Mouse (Mus musculus) midbrain, embryonic 16.5 days (tissue): ENCODE measurements around the gene Zfp653. TPM values are rescaled to one million over a fixed set of nuclear protein-coding genes. Genes with fewer than 3 reads are reported as not detected.

Experiments used
- ATAC-seq: fragments of 200-750 bp; cut with Nextera tagmentation; 2 replicates; pipeline ENCODE4 v1.8.0; 2017; ENCODE audit warnings: moderate TSS enrichment
- H3K27ac ChIP-seq: fragments of 300-500 bp; sonication (generic); 2 replicates; pipeline ENCODE4 v1.5.1; 2014; ENCODE audit warnings: mild to moderate bottlenecking, low read length, mixed read lengths
- H3K27me3 ChIP-seq: fragments of 300-500 bp; sonication (generic); 2 replicates; pipeline ENCODE4 v1.6.1; 2014; ENCODE audit warnings: low read depth, low read length, mixed read lengths; ENCODE audit not compliant: control insufficient read depth, insufficient read depth
- H3K36me3 ChIP-seq: fragments of 300-500 bp; sonication (generic); 2 replicates; pipeline ENCODE4 v1.6.1; 2014; ENCODE audit warnings: mild to moderate bottlenecking, low read length, moderate library complexity, mixed read lengths; ENCODE audit not compliant: control insufficient read depth, insufficient read depth
- H3K4me1 ChIP-seq: fragments of 300-500 bp; sonication (generic); 2 replicates; pipeline ENCODE4 v1.6.1; 2014; ENCODE audit warnings: mild to moderate bottlenecking, low read length, mixed read lengths; ENCODE audit not compliant: control insufficient read depth, insufficient read depth
- H3K4me2 ChIP-seq: fragments of 300-500 bp; sonication (generic); 2 replicates; pipeline ENCODE4 v1.6.1; 2014; ENCODE audit warnings: mild to moderate bottlenecking, low read length, mixed read lengths
- H3K4me3 ChIP-seq: fragments of 300-500 bp; sonication (generic); 2 replicates; pipeline ENCODE4 v1.5.1; 2014; ENCODE audit warnings: low read depth, mild to moderate bottlenecking, low read length, moderate library complexity, mixed read lengths
- H3K9ac ChIP-seq: fragments of 300-500 bp; sonication (generic); 2 replicates; pipeline ENCODE4 v1.6.1; 2014; ENCODE audit warnings: low read depth, low read length, mixed read lengths
- H3K9me3 ChIP-seq: fragments of 300-500 bp; sonication (generic); replicated peaks from 2 replicates; pipeline ENCODE4 v1.6.1; 2014; ENCODE audit warnings: mild to moderate bottlenecking, low read length, mixed read lengths; ENCODE audit not compliant: control insufficient read depth, poor library complexity, severe bottlenecking
- WGBS: fragments of 180-500 bp; shearing (Covaris S2); extraction: QIAGEN DNeasy Blood & Tissue Kit; methylation state at CpG from one replicate; pipeline ENCODE4 v1.1.7; 2014; 5-methylcytosine and 5-hydroxymethylcytosine counted together
- microRNA-seq: library from miRNA; unstranded; fragments of <30 nt; microRNA quantifications from one replicate; pipeline ENCODE4, GENCODE M21; 2017
- polyA plus RNA-seq: library from polyadenylated mRNA; unstranded; fragments of >200 nt; fragmentation: Nextera tagmentation; extraction: Ambion mirVana; gene quantifications from 2 replicates; pipeline ENCODE4 v1.2.1, GENCODE M21; 2015

Gene Zfp653
- polyA plus RNA-seq, 1 experiment from 2014 or later: 18.8 TPM

DNA sequence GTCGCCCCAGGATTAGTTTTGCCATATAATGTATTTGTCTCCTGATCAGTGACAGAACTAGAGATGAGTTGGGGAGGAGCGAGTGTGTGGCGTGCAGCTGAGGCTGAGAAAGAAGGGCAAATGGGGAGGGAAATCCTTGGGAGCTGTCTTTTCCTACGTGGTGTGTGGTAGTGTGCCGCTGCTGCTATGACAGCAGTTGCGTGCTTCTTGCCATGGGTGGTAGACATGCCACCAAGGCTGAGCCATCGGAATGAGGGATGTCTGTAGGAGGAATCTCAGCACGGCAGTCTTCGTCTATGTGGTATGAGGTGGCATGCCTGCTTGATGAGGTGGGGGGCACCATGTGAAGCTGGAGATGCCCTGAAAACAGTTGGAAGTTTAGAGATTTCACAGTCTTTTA, 40.8 kb downstream of the Zfp653 start:
- no peak for ATAC-seq
- H3K27me3 ChIP-seq: no peaks in the 10 kb centered on the region
- peaks cover 2% of the 10 kb centered on the region; the same call in 1 of the 2 replicates for H3K4me1 ChIP-seq
- peaks cover 34% of the 10 kb centered on the region for H3K36me3 ChIP-seq
- no peak overlapping the region for H3K9ac ChIP-seq
- no peaks in the 10 kb centered on the region for H3K9me3 ChIP-seq
- H3K4me2 ChIP-seq: no peak overlapping the region
- no peak overlapping the region for H3K27ac ChIP-seq
- H3K4me3 ChIP-seq: no peak overlapping the region
- 91% methylated on average over 9 of the region's 9 CpGs for WGBS

GRCm38 (mm10) chr9:22028467-22028866, 42.7 kb downstream of the Zfp653 start:
- Histone ChIP-seq H3K27ac (no peak overlapping the region), H3K4me3 (no peak overlapping the region), H3K4me1 (no peaks in the 10 kb centered on the region), H3K36me3 (peaks cover 41% of the 10 kb centered on the region), H3K27me3 (no peaks in the 10 kb centered on the region), H3K9ac (no peak overlapping the region), H3K4me2 (no peak overlapping the region), H3K9me3 (no peaks in the 10 kb centered on the region)
- ATAC-seq: no peak
- 30% methylated on average over 7 of the region's 7 CpGs for WGBS

DNA sequence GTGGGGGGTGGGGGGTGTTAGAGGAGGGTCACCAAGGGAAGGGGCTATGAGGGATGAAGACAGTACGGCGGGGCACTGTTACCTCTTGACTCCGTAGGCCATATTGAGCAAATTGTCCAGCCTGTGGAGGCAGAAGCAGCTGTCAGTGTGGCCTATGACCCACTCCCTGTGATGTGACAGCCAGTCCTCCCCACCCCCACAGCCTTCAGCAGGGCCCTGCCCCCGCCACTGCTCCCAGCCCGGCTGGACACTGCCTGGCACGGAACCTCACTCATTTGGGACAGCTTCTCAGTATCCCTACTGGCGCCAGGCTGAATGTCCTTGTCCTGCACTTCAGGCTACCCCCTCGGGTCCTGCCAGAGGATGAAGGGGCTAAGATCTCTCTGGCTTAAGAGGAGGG, 46.6 kb downstream of the Zfp653 start:
- no peak overlapping the region for H3K27ac ChIP-seq
- 53% methylated on average over 8 of the region's 8 CpGs for WGBS
- H3K9me3 ChIP-seq: no peaks in the 10 kb centered on the region
- no peak overlapping the region for H3K9ac ChIP-seq
- H3K36me3 ChIP-seq: peaks cover 34% of the 10 kb centered on the region
- H3K4me3 ChIP-seq: no peak overlapping the region
- H3K4me1 ChIP-seq: no peaks in the 10 kb centered on the region
- no peak overlapping the region for H3K4me2 ChIP-seq
- no peak for ATAC-seq
- H3K27me3 ChIP-seq: no peaks in the 10 kb centered on the region

GRCm38 (mm10) chr9:22017208-22017825, 53.9 kb downstream of the Zfp653 start:
- no peak for ATAC-seq
- peaks cover 25% of the 10 kb centered on the region for H3K36me3 ChIP-seq

GRCm38 (mm10) chr9:22016245-22016644, 54.9 kb downstream of the Zfp653 start:
- no peak for ATAC-seq
- H3K4me3 ChIP-seq: no peak overlapping the region
- no peaks in the 10 kb centered on the region for H3K27me3 ChIP-seq
- no peak overlapping the region for H3K27ac ChIP-seq
- peaks cover 31% of the 10 kb centered on the region for H3K36me3 ChIP-seq
- H3K9ac ChIP-seq: no peak overlapping the region
- no peaks in the 10 kb centered on the region for H3K9me3 ChIP-seq
- no peak overlapping the region for H3K4me2 ChIP-seq
- H3K4me1 ChIP-seq: no peaks in the 10 kb centered on the region
- WGBS: 76% methylated on average over 10 of the region's 10 CpGs

More at GRCm38 (mm10) chr9:22017208-22017825, 53.9 kb downstream of the Zfp653 start:
- Histone ChIP-seq H3K4me1 (no peaks in the 10 kb centered on the region), H3K27ac (no peak overlapping the region), H3K9me3 (no peaks in the 10 kb centered on the region), H3K27me3 (no peaks in the 10 kb centered on the region), H3K4me3 (no peak overlapping the region), H3K9ac (no peak overlapping the region), H3K4me2 (no peak overlapping the region)
- 70% methylated on average over 7 of the region's 7 CpGs for WGBS

DNA sequence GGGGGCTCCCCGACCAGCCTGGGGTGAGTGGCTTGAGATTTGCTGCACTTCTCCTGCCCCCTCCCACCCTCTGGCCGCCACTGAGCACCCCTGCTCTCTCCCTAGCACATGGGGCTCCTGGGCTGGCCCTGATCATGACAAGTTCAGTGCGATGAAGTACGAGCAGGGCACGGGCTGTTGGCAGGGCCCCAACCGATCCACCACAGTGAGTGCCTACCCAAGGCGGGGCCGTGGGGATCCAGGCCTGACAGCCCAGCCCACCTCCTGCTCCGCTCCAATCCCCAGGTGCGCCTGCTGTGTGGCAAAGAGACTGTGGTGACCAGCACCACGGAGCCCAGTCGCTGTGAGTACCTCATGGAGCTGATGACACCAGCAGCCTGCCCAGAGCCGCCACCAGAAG, 58.4 kb downstream of the Zfp653 start:
- peak; percentile 17; the same call in 1 of the 2 replicates for ATAC-seq
- no peak overlapping the region for H3K4me2 ChIP-seq
- H3K27me3 ChIP-seq: no peaks in the 10 kb centered on the region
- H3K4me1 ChIP-seq: no peaks in the 10 kb centered on the region
- H3K9me3 ChIP-seq: no peaks in the 10 kb centered on the region
- H3K9ac ChIP-seq: no peak overlapping the region
- no peak overlapping the region for H3K27ac ChIP-seq
- H3K4me3 ChIP-seq: no peak overlapping the region
- peaks cover 52% of the 10 kb centered on the region for H3K36me3 ChIP-seq
- 87% methylated on average over 13 of the region's 13 CpGs for WGBS

- no peak overlapping the region for H3K4me3 ChIP-seq
- H3K9me3 ChIP-seq: no peaks in the 10 kb centered on the region
- no peak overlapping the region for H3K9ac ChIP-seq
- no peak overlapping the region for H3K4me2 ChIP-seq
- H3K36me3 ChIP-seq: peaks cover 52% of the 10 kb centered on the region
- H3K4me1 ChIP-seq: no peaks in the 10 kb centered on the region
- WGBS: 89% methylated on average over 5 of the region's 5 CpGs
- no peak overlapping the region for H3K27ac ChIP-seq
- ATAC-seq: peak; percentile 16; the same call in 1 of the 2 replicates
- H3K27me3 ChIP-seq: no peaks in the 10 kb centered on the region
These were observed 60.1 kb downstream of the Zfp653 start for GRCm38 (mm10) chr9:22011055-22011454.

Small RNA genes within 50 kb of the gene (microRNA-seq; reads per million reads assigned to microRNA genes)
- gene Mir7084: not detected

Other genes starting within 250 kb of the Zfp653 start
- gene Angptl8, start 235.9 kb downstream of the Zfp653 start, polyA plus RNA-seq: 0.87 TPM in 1 of 2 replicates, not detected in the other
- 12.9 and 13.4 TPM in 2 replicates for gene Dock6, start 218.7 kb downstream of the Zfp653 start, polyA plus RNA-seq
- gene Rab3d, start 153.2 kb downstream of the Zfp653 start, polyA plus RNA-seq: 16.1 and 19.9 TPM in 2 replicates
- 11.6 and 12.7 TPM in 2 replicates for gene Ccdc159, start 143.9 kb downstream of the Zfp653 start, polyA plus RNA-seq
- gene Tmem205, start 143.8 kb downstream of the Zfp653 start, polyA plus RNA-seq: 45.5 and 47.2 TPM in 2 replicates
- gene Plppr2, start 134.3 kb downstream of the Zfp653 start, polyA plus RNA-seq: 112 and 115 TPM in 2 replicates
- 9.5 and 10.5 TPM in 2 replicates for gene Swsap1, start 115.6 kb downstream of the Zfp653 start, polyA plus RNA-seq
- gene Epor, start 107.9 kb downstream of the Zfp653 start, polyA plus RNA-seq: 1.2 and 1.4 TPM in 2 replicates
- 0.88 and 1.5 TPM in 2 replicates for gene Rgl3, start 81.9 kb downstream of the Zfp653 start, polyA plus RNA-seq
- 5.6 and 6.2 TPM in 2 replicates for gene Ccdc151, start 68.7 kb downstream of the Zfp653 start, polyA plus RNA-seq
- 83.0 and 90.3 TPM in 2 replicates for gene Prkcsh, start 68.6 kb downstream of the Zfp653 start, polyA plus RNA-seq
- gene Elavl3, start 19.4 kb downstream of the Zfp653 start, polyA plus RNA-seq: 91.6 and 93.8 TPM in 2 replicates
- gene Gm49318, start 117 bp downstream of the Zfp653 start, polyA plus RNA-seq: not detected in 2 replicates
- 54.8 and 57.4 TPM in 2 replicates for gene Ecsit, start 14.1 kb upstream of the Zfp653 start, polyA plus RNA-seq
- gene Cnn1, start 27.8 kb upstream of the Zfp653 start, polyA plus RNA-seq: 0.67 and 0.88 TPM in 2 replicates
- gene Elof1, start 45.8 kb upstream of the Zfp653 start, polyA plus RNA-seq: 170 and 188 TPM in 2 replicates
- gene Acp5, start 64.3 kb upstream of the Zfp653 start, polyA plus RNA-seq: 0.35 and 4.1 TPM in 2 replicates
- gene Pigyl, start 85.5 kb upstream of the Zfp653 start, polyA plus RNA-seq: 86.8 and 96.6 TPM in 2 replicates
- gene Zfp872, start 116.7 kb upstream of the Zfp653 start, polyA plus RNA-seq: 0.72 and 0.85 TPM in 2 replicates
- 8.7 and 11.4 TPM in 2 replicates for gene Zfp809, start 154.3 kb upstream of the Zfp653 start, polyA plus RNA-seq
- 11.9 and 12.0 TPM in 2 replicates for gene Zfp599, start 188.5 kb upstream of the Zfp653 start, polyA plus RNA-seq
- gene Zfp810, start 236.3 kb upstream of the Zfp653 start, polyA plus RNA-seq: 32.5 and 32.7 TPM in 2 replicates